Mouse (Mus musculus) left cerebral cortex, postnatal 4 days (tissue): Measurements from ENCODE around the gene Stpg1. TPM values are rescaled to one million over a fixed set of nuclear protein-coding genes. Genes with fewer than 3 reads are reported as not detected.

Experiments used
- DNase-seq: peaks from one replicate; pipeline ENCODE4 v3.0.0-alpha.2; 2022
- intact Hi-C: fragments of 180-260 bp; cut with DNase I; formaldehyde crosslinking; loops from one replicate; pipeline ENCODE4 v1.15.1; 2025
- total RNA-seq, 2 experiments: library from RNA; stranded (reverse); gene quantifications; 2 replicates each; pipeline ENCODE4 v1.2.3; 2021

Stpg1 gene
- total RNA-seq, 2 experiments from 2014 or later, result 0.16 to 0.24 TPM

- no peak for DNase-seq
- intact Hi-C loops, result no loop called here
These were observed 53.5 kb downstream of the Stpg1 start for GRCm38 (mm10) chr4:135548108-135548507.

DNA sequence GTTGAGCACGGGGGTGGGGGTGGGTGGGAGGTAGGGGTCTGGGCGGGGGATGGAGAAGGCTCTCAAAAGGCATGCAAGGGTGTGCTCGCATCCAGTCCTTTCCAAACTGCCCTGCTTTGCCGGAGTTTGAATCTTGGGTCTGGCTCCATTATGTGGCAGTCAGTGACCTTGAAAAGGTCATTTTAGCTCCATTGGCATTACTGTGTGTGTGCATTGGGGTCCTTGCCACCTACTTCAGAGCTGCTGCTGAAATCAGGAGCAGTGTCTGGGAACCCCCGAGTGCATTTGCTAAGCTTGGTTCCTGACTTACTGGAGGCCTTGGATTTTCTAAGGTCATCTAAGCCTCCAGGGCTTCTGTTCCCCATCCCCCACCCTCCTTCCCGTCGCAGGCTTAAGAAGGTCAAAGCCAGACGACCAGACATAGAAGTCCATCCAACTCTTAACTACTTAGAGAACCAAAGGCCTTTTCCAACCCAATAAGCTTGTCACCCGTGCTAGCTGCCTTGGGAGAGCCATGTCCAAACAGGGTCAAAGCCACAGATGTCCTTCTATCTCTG is 54.0 kb downstream of the Stpg1 start:
- no peak for DNase-seq
- intact Hi-C loops, result no loop called here

DNA sequence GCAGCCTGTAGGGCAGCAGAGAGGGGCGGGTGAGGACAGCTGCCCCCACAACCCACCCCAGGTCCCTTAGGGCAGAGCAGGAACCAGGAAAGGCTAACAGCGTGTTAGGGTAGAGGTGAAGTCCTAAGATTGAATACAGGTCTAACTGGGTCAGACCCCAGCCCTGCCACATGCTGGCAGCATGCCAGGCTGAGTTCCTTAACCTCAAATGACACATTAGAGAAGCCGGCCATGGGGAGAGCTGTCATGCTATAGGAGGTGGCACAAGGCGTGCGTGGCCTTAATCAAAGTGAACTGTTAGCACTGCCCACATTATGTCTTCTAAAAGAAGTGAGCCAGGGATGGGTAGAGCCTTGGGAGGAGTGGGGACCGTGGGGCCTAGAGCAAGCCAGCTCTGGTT is 54.7 kb downstream of the Stpg1 start:
- intact Hi-C loops, result no loop called here
- no peak for DNase-seq

GRCm38 (mm10) chr4:135563794-135564193 is 69.2 kb downstream of the Stpg1 start:
- DNase-seq, result no peak
- intact Hi-C loops, result no loop called here

- no peak for DNase-seq
- intact Hi-C loops, result no loop called here
These were observed 70.8 kb downstream of the Stpg1 start for GRCm38 (mm10) chr4:135565400-135565799.

DNA sequence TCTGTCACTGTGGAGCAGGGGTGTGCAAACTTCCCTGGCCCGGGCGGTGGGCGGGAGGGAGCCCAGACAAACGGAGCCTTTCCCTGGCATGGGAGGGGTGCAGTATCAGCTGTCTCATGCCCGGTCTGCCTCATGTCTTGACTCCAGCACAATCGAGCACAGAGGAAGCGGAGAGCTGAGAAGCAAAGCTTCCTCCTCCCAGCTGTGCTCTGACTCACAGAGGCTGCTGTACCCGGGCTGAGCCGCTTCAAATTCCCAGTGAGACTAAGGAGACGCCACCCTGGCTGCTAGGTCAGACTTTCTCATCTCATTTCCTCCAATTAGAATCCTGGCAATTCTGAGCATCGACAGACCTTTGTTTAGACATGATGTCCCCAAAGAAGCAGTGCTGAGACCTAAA is 72.5 kb downstream of the Stpg1 start:
- intact Hi-C loops, result no loop called here
- DNase-seq, result no peak

- intact Hi-C loops, result no loop called here
- no peak for DNase-seq
These were observed 72.9 kb downstream of the Stpg1 start for GRCm38 (mm10) chr4:135567484-135567883.

- intact Hi-C loops, result no loop called here
- DNase-seq, result no peak
These were observed 74.6 kb downstream of the Stpg1 start for GRCm38 (mm10) chr4:135569201-135569600.

DNA sequence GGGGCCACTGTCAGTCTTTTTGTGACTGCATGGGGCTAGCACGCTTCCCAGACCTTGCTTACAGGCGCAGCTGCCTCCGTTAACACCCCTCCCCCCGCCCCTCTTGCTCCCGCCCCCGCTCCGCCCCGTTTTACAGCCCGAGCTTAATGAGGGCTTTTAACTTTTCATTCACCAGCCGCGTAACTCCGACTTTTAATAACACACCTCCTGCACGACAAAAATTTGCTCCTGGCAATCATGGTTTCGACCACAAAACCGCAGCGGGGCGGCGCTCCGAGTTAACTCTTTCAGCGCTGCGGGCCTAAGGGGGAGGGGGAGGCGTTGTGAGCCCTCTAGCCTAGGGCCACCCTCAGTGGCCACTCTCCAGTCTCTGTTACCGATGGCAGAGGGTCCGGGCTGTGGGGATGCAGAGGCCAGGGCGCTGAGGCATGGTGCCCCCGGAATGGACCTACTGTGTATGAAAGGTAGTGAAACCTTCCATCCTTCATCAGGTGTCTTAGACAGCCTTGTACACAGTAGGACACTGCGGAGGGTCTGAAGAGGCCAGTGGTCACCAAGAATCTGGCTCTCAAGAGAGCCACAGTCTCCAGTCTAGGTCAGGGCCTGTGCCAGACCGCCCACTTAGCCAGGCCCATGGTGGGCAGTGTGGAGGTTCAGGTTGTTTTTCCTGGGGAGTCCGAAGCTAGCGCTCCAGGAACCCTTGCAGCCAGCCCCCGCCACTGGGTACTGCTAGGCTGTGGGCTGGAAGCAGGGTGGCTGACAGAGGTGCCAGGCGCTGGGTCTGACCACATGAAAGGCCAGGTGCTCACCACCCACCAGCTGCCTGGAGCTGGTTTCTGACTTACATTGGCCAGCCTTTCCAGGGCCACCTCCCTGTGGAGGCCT is 75.8 kb downstream of the Stpg1 start:
- DNase-seq, result no peak

GRCm38 (mm10) chr4:135571037-135571550 is 76.5 kb downstream of the Stpg1 start:
- intact Hi-C loops, result no loop called here
- DNase-seq, result no peak

More for the DNA sequence above, 75.8 kb downstream of the Stpg1 start:
- intact Hi-C loops, result no loop called here

- intact Hi-C loops, result no loop called here
- no peak for DNase-seq
These were observed 77.7 kb downstream of the Stpg1 start for GRCm38 (mm10) chr4:135572276-135572675.

- intact Hi-C loops, result no loop called here
- DNase-seq, result no peak
These were observed 78.7 kb downstream of the Stpg1 start, which contains the start of gene Grhl3 for GRCm38 (mm10) chr4:135573251-135573808. Gene Grhl3, minus strand, starts transcription at chr4:135573630.

GRCm38 (mm10) chr4:135575365-135576140 is 81.0 kb downstream of the Stpg1 start:
- no peak for DNase-seq
- intact Hi-C loops, result no loop called here

GRCm38 (mm10) chr4:135578490-135578889 is 83.9 kb downstream of the Stpg1 start:
- intact Hi-C loops, result no loop called here
- no peak for DNase-seq

GRCm38 (mm10) chr4:135579695-135580094 is 85.1 kb downstream of the Stpg1 start:
- intact Hi-C loops, result no loop called here
- DNase-seq, result no peak

DNA sequence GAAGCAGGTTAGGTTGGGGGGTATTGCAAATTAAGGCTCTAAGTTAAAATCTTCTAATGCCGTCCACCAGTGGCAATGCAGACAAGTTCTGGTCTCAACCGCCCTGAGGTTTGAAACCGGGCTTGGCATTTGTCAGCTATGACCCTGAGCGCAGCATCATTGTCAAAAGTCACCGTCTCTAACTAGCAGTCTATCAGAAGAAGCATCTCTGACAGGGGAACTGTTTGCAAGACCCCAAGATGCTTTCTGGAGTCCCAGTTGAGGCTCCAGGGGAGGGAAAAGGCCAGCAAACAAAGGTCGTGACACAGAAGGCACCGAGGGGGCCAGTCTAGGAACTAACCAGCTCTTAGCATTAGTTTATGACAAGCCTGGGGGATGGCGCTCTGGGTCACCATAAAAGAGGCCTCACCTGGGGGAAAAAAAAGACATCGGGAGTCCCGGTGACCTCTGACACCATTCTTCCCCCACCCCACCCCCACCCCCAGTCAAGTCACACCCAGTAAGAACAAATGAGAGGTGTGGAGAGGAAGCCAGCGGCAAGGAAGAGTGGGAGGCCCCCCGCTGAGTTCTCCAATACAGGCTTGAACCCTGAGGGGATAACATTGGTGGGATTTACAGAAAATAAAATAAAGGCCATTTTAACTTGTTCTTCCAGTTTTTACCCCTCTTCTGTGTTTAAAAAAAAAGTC is 86.8 kb downstream of the Stpg1 start:
- intact Hi-C loops, result no loop called here
- DNase-seq, result no peak

DNA sequence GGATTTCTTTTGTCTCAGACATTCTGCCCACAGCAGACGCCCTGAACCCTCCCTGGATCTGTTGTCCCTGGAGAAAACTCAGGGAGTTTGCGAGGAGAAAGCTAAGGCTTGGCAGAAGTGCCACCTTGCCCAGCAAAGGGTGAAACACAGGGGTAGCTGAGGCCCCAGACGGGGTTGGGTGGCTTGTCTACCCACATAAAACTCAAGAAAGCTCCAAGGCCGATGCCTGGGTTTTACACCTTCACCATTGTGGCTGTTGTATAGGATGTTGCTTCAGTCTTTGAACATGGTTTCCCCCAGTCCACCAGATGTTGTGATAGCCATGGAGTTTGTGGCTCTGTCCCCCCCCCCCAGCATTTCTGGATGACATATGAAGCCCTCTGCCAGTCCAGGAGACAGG is 90.2 kb downstream of the Stpg1 start:
- no peak for DNase-seq
- intact Hi-C loops, result loop anchor here (2.0 kb wide), 1 partner anchor 34 kb away; no protein-coding TSS in a partner anchor
